Mouse (Mus musculus): ENCODE data around the gene Yipf2. TPM values are rescaled to one million over a fixed set of nuclear protein-coding genes. Genes with fewer than 3 reads are reported as not detected.
"Not testable (repeated sequence)": the region's sequence is repeated elsewhere in the genome, so short reads cannot be mapped to it uniquely, and the experiment has no call there.

Yipf2 gene
- polyA plus RNA-seq, 1 experiment from 2014 or later, result 16.9 TPM

DNA sequence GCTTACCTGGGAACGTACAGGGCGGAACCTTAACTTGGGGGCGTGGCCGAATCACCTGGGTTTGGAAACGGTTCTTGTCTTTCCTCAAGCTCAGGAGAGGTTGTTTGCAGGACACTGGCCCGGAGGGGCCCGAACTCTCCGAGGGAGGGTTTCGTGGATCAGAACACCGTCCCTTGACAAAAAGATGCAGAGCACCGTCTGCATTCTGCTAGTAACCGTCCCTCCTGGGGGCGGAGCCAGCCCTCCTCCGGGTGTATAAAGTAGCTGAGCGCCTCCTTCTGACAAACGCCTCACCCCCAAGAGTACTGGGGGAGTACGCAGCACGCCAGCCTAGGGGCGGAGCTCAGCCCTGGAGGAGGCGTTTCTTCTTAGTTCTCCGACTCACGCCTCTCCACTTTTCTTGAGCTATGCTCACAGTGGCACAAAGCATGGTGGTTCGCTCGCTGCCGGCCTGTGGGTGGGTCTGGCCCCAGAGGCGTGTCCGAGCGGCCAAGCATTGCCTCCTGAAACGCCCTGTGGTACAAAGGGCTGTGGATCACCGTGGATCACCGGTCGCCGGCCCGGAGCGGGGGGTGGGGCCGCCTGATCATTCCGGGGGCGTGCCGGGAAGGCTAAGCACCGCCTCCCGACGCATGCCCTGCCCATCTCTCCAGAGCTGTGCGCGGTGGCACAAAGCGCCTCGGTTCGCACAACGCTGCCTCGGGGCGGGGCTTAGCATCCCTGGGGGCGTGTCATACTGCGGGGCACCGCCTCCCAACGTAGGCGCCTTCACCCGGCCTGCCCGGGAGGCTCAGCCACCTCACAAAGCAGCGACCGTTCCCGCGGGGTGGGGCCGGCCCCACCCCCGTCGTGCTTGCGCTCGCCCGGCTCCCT lies 46.5 kb downstream of the Yipf2 start:
- Histone ChIP-seq H3K9ac (ENCODE audit: low read depth, low read length) (peak overlapping the region; percentile 62), H3K4me2 (replicated peaks; ENCODE audit: low read depth, low read length) (peak overlapping the region; percentile 81), H3K27ac (ENCODE audit: low read depth, low read length) (peak overlapping the region; percentile 99), H3K4me1 (replicated peaks; ENCODE audit: control insufficient read depth, insufficient read depth, low read length) (peaks cover 7% of the 10 kb centered on the region; the same call in 1 of the 2 replicates), H3K27me3 (ENCODE audit: control insufficient read depth, insufficient read depth, low read length) (no peaks in the 10 kb centered on the region), H3K36me3 (ENCODE audit: control insufficient read depth, insufficient read depth, low read length) (0 out of 2 replicates have a peak, but pooled peaks cover 2% of the 10 kb centered on the region), H3K9me3 (ENCODE audit: control insufficient read depth, low read length) (no peaks in the 10 kb centered on the region), H3K4me3 (ENCODE audit: low read depth, low read length) (peak overlapping the region; percentile 71)
- ATAC-seq (ENCODE audit: low FRiP score), result peak; percentile 95
- WGBS, result under 1% methylated on average over 56 of the region's 67 CpGs
- DNase-seq (ENCODE audit: low spot score), result peak; percentile 99

- WGBS, result 5% methylated on average over 9 of the region's 9 CpGs
- Histone ChIP-seq H3K4me3 (ENCODE audit: low read depth, low read length) (peak overlapping the region; percentile 71), H3K4me2 (replicated peaks; ENCODE audit: low read depth, low read length) (peak overlapping the region; percentile 81), H3K9me3 (ENCODE audit: control insufficient read depth, low read length) (no peaks in the 10 kb centered on the region), H3K9ac (ENCODE audit: low read depth, low read length) (peak overlapping the region; percentile 62), H3K4me1 (replicated peaks; ENCODE audit: control insufficient read depth, insufficient read depth, low read length) (peaks cover 7% of the 10 kb centered on the region; the same call in 1 of the 2 replicates), H3K27me3 (ENCODE audit: control insufficient read depth, insufficient read depth, low read length) (no peaks in the 10 kb centered on the region), H3K27ac (ENCODE audit: low read depth, low read length) (peak overlapping the region; percentile 99), H3K36me3 (ENCODE audit: control insufficient read depth, insufficient read depth, low read length) (0 out of 2 replicates have a peak, but pooled peaks cover 2% of the 10 kb centered on the region)
- no peak for DNase-seq (ENCODE audit: low spot score)
- ATAC-seq (ENCODE audit: low FRiP score), result peak; percentile 53
Observed at GRCm38 (mm10) chr9:21545351-21545915, 47.2 kb downstream of the Yipf2 start.

DNA sequence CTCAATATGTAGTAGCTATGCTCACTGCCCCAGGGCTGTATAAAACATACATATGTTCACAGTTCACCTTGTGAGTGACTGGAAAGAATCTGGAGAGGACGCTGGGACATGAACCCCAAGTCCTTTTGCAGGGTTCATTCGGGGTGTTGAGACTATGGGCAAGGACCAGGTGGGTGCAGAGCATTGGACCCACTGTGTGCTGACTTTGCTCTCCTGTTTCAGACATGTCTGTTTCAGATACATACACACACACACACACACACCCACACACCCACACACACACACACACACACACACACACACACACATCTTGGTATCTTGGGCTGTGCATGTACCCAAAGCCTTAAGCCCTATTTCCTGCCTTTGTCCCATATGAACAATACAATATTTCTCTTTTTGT lies 50.6 kb downstream of the Yipf2 start:
- not testable (repeated sequence) for H3K36me3 ChIP-seq (ENCODE audit: control insufficient read depth, insufficient read depth, low read length); H3K9ac ChIP-seq (ENCODE audit: low read depth, low read length); DNase-seq (ENCODE audit: low spot score); H3K4me3 ChIP-seq (ENCODE audit: low read depth, low read length); H3K4me1 ChIP-seq (replicated peaks; ENCODE audit: control insufficient read depth, insufficient read depth, low read length); H3K27ac ChIP-seq (ENCODE audit: low read depth, low read length); ATAC-seq (ENCODE audit: low FRiP score); H3K4me2 ChIP-seq (replicated peaks; ENCODE audit: low read depth, low read length); H3K9me3 ChIP-seq (ENCODE audit: control insufficient read depth, low read length); H3K27me3 ChIP-seq (ENCODE audit: control insufficient read depth, insufficient read depth, low read length)
- WGBS, result 93% methylated on average over 2 of the region's 2 CpGs

GRCm38 (mm10) chr9:21539981-21540753 lies 52.5 kb downstream of the Yipf2 start:
- ATAC-seq (ENCODE audit: low FRiP score) (no peak), DNase-seq (ENCODE audit: low spot score) (no peak)
- H3K9ac ChIP-seq (ENCODE audit: low read depth, low read length), result no peak overlapping the region

More at GRCm38 (mm10) chr9:21539981-21540753, 52.5 kb downstream of the Yipf2 start:
- H3K4me1 ChIP-seq (replicated peaks; ENCODE audit: control insufficient read depth, insufficient read depth, low read length), result peaks cover 3% of the 10 kb centered on the region; the same call in 1 of the 2 replicates
- no peaks in the 10 kb centered on the region for H3K9me3 ChIP-seq (ENCODE audit: control insufficient read depth, low read length)
- no peaks in the 10 kb centered on the region for H3K27me3 ChIP-seq (ENCODE audit: control insufficient read depth, insufficient read depth, low read length)
- H3K36me3 ChIP-seq (ENCODE audit: control insufficient read depth, insufficient read depth, low read length), result no peaks in the 10 kb centered on the region
- no peak overlapping the region for H3K4me2 ChIP-seq (replicated peaks; ENCODE audit: low read depth, low read length)
- no peak overlapping the region for H3K27ac ChIP-seq (ENCODE audit: low read depth, low read length)
- H3K4me3 ChIP-seq (ENCODE audit: low read depth, low read length), result no peak overlapping the region
- 81% methylated on average over 7 of the region's 7 CpGs for WGBS

MicroRNA genes within 50 kb of the gene (microRNA counts, 519-probe panel; counts per million panel counts)
- microRNA mmu-miR-1946b, result not detected

Other genes with a start within 250 kb of the Yipf2 start
- 232 and 254 TPM in 2 replicates for gene Ilf3, start 225.0 kb downstream of the Yipf2 start, polyA plus RNA-seq (2014; fragmentation: Nextera tagmentation; extraction: Ambion mirVana)
- 47.5 and 48.9 TPM in 2 replicates for gene Qtrt1, start 181.0 kb downstream of the Yipf2 start, polyA plus RNA-seq (2014; fragmentation: Nextera tagmentation; extraction: Ambion mirVana)
- gene Dnm2, start 167.9 kb downstream of the Yipf2 start, polyA plus RNA-seq (2014; fragmentation: Nextera tagmentation; extraction: Ambion mirVana), result 59.2 and 64.8 TPM in 2 replicates
- 59.1 and 66.0 TPM in 2 replicates for gene Tmed1, start 82.6 kb downstream of the Yipf2 start, polyA plus RNA-seq (2014; fragmentation: Nextera tagmentation; extraction: Ambion mirVana)
- gene AB124611, start 66.7 kb downstream of the Yipf2 start, polyA plus RNA-seq (2014; fragmentation: Nextera tagmentation; extraction: Ambion mirVana), result 2.6 and 5.3 TPM in 2 replicates
- gene Carm1, start 45.9 kb downstream of the Yipf2 start, polyA plus RNA-seq (2014; fragmentation: Nextera tagmentation; extraction: Ambion mirVana), result 50.1 and 59.7 TPM in 2 replicates
- gene Timm29, start 106 bp downstream of the Yipf2 start, polyA plus RNA-seq (2014; fragmentation: Nextera tagmentation; extraction: Ambion mirVana), result 53.9 and 61.7 TPM in 2 replicates
- gene Smarca4, start 23.3 kb upstream of the Yipf2 start, polyA plus RNA-seq (2014; fragmentation: Nextera tagmentation; extraction: Ambion mirVana), result 142 and 146 TPM in 2 replicates
- 17.9 and 22.0 TPM in 2 replicates for gene Ldlr, start 130.7 kb upstream of the Yipf2 start, polyA plus RNA-seq (2014; fragmentation: Nextera tagmentation; extraction: Ambion mirVana)
- gene Spc24, start 167.5 kb upstream of the Yipf2 start, polyA plus RNA-seq (2014; fragmentation: Nextera tagmentation; extraction: Ambion mirVana), result 94.3 and 101 TPM in 2 replicates
- 4.1 and 4.7 TPM in 2 replicates for gene Kank2, start 205.9 kb upstream of the Yipf2 start, polyA plus RNA-seq (2014; fragmentation: Nextera tagmentation; extraction: Ambion mirVana)
- gene Angptl8, start 242.7 kb upstream of the Yipf2 start, polyA plus RNA-seq (2014; fragmentation: Nextera tagmentation; extraction: Ambion mirVana), result 0.74 TPM in 1 of 2 replicates, not detected in the other

All from hindbrain, embryonic 11.5 days (tissue).